Mouse (Mus musculus): ENCODE results near the gene Arhgap15.

- TF ChIP-seq CTCF (IDR thresholded peaks at IDR 0.05; ENCODE audit: low read depth) (no peak), EP300 (IDR thresholded peaks at IDR 0.05; ENCODE audit: low read depth) (no peak)
Measured at GRCm38 (mm10) chr2:44190749-44191148, 442.1 kb downstream of the Arhgap15 start.
